Mouse (Mus musculus): ENCODE measurements at regions not wholly inside any gene's neighbourhood (a gene's known extent, or its start where the extent isn't known, plus 50 kb on each side); places are given as distances from the start of the nearest gene placed in this dataset.

- no peak overlapping the region for H3K27ac ChIP-seq
- no peak for ATAC-seq (ENCODE audit: low FRiP score)
- H3K9ac ChIP-seq = no peak overlapping the region
- H3K27me3 ChIP-seq = no peaks in the 10 kb centered on the region
- no peak overlapping the region for H3K4me2 ChIP-seq
- no peak overlapping the region for H3K4me3 ChIP-seq (replicated peaks)
- H3K36me3 ChIP-seq (replicated peaks) = no peaks in the 10 kb centered on the region
- H3K4me1 ChIP-seq = peaks cover 12% of the 10 kb centered on the region; the same call in 1 of the 2 replicates
- WGBS = 95% methylated on average over 6 of the region's 6 CpGs
- no peaks in the 10 kb centered on the region for H3K9me3 ChIP-seq
Measured at GRCm38 (mm10) chr16:93213618-93214017, 387.7 kb upstream of the Runx1 start.

- H3K27ac ChIP-seq = no peak overlapping the region
- H3K27me3 ChIP-seq = no peaks in the 10 kb centered on the region
- no peak overlapping the region for H3K9ac ChIP-seq
- H3K4me2 ChIP-seq = no peak overlapping the region
- WGBS = 89% methylated on average over 3 of the region's 3 CpGs
- no peaks in the 10 kb centered on the region for H3K36me3 ChIP-seq (replicated peaks)
- no peaks in the 10 kb centered on the region for H3K9me3 ChIP-seq
- H3K4me3 ChIP-seq (replicated peaks) = no peak overlapping the region
- no peaks in the 10 kb centered on the region for H3K4me1 ChIP-seq
- no peak for ATAC-seq (ENCODE audit: low FRiP score)
Measured at GRCm38 (mm10) chr16:93207675-93208074, 381.7 kb upstream of the Runx1 start.

GRCm38 (mm10) chr16:93207217-93207616, 381.3 kb upstream of the Runx1 start:
- Histone ChIP-seq H3K4me1 (no peaks in the 10 kb centered on the region), H3K36me3 (replicated peaks) (no peaks in the 10 kb centered on the region), H3K9me3 (no peaks in the 10 kb centered on the region), H3K9ac (no peak overlapping the region), H3K4me3 (replicated peaks) (no peak overlapping the region), H3K27ac (no peak overlapping the region), H3K4me2 (no peak overlapping the region), H3K27me3 (no peaks in the 10 kb centered on the region)
- ATAC-seq (ENCODE audit: low FRiP score) = no peak
- WGBS = 99% methylated on average over 5 of the region's 5 CpGs

- Histone ChIP-seq H3K36me3 (replicated peaks) (no peaks in the 10 kb centered on the region), H3K4me3 (replicated peaks) (no peak overlapping the region), H3K9ac (no peak overlapping the region), H3K27me3 (no peaks in the 10 kb centered on the region), H3K27ac (no peak overlapping the region), H3K9me3 (no peaks in the 10 kb centered on the region), H3K4me1 (no peaks in the 10 kb centered on the region), H3K4me2 (no peak overlapping the region)
- no peak for ATAC-seq (ENCODE audit: low FRiP score)
- 84% methylated on average over 4 of the region's 4 CpGs for WGBS
Measured at GRCm38 (mm10) chr16:93206325-93206724, 380.4 kb upstream of the Runx1 start.

GRCm38 (mm10) chr16:93204601-93205000, 378.7 kb upstream of the Runx1 start:
- Histone ChIP-seq H3K9ac (no peak overlapping the region), H3K4me1 (no peaks in the 10 kb centered on the region), H3K4me2 (no peak overlapping the region), H3K9me3 (no peaks in the 10 kb centered on the region), H3K4me3 (replicated peaks) (no peak overlapping the region), H3K27me3 (no peaks in the 10 kb centered on the region), H3K27ac (no peak overlapping the region), H3K36me3 (replicated peaks) (no peaks in the 10 kb centered on the region)
- WGBS = 84% methylated on average over 4 of the region's 4 CpGs
- ATAC-seq (ENCODE audit: low FRiP score) = no peak

- no peaks in the 10 kb centered on the region for H3K9me3 ChIP-seq
- ATAC-seq (ENCODE audit: low FRiP score) = no peak
- H3K4me1 ChIP-seq = no peaks in the 10 kb centered on the region
- H3K36me3 ChIP-seq (replicated peaks) = no peaks in the 10 kb centered on the region
- no peak overlapping the region for H3K9ac ChIP-seq
- H3K27ac ChIP-seq = no peak overlapping the region
- no peak overlapping the region for H3K4me2 ChIP-seq
- H3K27me3 ChIP-seq = no peaks in the 10 kb centered on the region
- no peak overlapping the region for H3K4me3 ChIP-seq (replicated peaks)
Measured at GRCm38 (mm10) chr16:93202591-93202990, 376.6 kb upstream of the Runx1 start.

GRCm38 (mm10) chr16:93197300-93197699, 371.4 kb upstream of the Runx1 start:
- Histone ChIP-seq H3K27me3 (no peaks in the 10 kb centered on the region), H3K36me3 (replicated peaks) (no peaks in the 10 kb centered on the region), H3K27ac (no peak overlapping the region), H3K4me2 (no peak overlapping the region), H3K4me1 (no peaks in the 10 kb centered on the region), H3K4me3 (replicated peaks) (no peak overlapping the region), H3K9me3 (no peaks in the 10 kb centered on the region), H3K9ac (no peak overlapping the region)
- no peak for ATAC-seq (ENCODE audit: low FRiP score)
- 91% methylated on average over 8 of the region's 8 CpGs for WGBS

- no peak overlapping the region for H3K27ac ChIP-seq
- no peak for ATAC-seq (ENCODE audit: low FRiP score)
- no peaks in the 10 kb centered on the region for H3K9me3 ChIP-seq
- H3K4me1 ChIP-seq = no peaks in the 10 kb centered on the region
- H3K4me3 ChIP-seq (replicated peaks) = no peak overlapping the region
- no peaks in the 10 kb centered on the region for H3K36me3 ChIP-seq (replicated peaks)
- H3K27me3 ChIP-seq = no peaks in the 10 kb centered on the region
- WGBS = 68% methylated on average over 7 of the region's 7 CpGs
- H3K9ac ChIP-seq = no peak overlapping the region
- H3K4me2 ChIP-seq = no peak overlapping the region
Measured at GRCm38 (mm10) chr16:93193921-93194481, 368.1 kb upstream of the Runx1 start.

- no peak overlapping the region for H3K9ac ChIP-seq
- H3K36me3 ChIP-seq (replicated peaks) = no peaks in the 10 kb centered on the region
- H3K27ac ChIP-seq = no peak overlapping the region
- H3K27me3 ChIP-seq = no peaks in the 10 kb centered on the region
- H3K9me3 ChIP-seq = no peaks in the 10 kb centered on the region
- ATAC-seq (ENCODE audit: low FRiP score) = no peak
- no peak overlapping the region for H3K4me3 ChIP-seq (replicated peaks)
- H3K4me1 ChIP-seq = no peaks in the 10 kb centered on the region
- WGBS = 90% methylated on average over 6 of the region's 6 CpGs
- H3K4me2 ChIP-seq = no peak overlapping the region
Measured at GRCm38 (mm10) chr16:93193263-93193662, 367.3 kb upstream of the Runx1 start.

- 90% methylated on average over 9 of the region's 9 CpGs for whole genome bisulfite sequencing
- Histone ChIP-seq H3K27me3 (no peaks in the 10 kb centered on the region), H3K9me3 (no peaks in the 10 kb centered on the region), H3K4me3 (replicated peaks) (no peak overlapping the region), H3K4me1 (no peaks in the 10 kb centered on the region), H3K27ac (no peak overlapping the region), H3K36me3 (replicated peaks) (no peaks in the 10 kb centered on the region), H3K9ac (no peak overlapping the region), H3K4me2 (no peak overlapping the region)
- no peak for ATAC-seq (ENCODE audit: low FRiP score)
Measured at GRCm38 (mm10) chr16:93192651-93193173, 366.8 kb upstream of the Runx1 start.

GRCm38 (mm10) chr16:93191174-93191573, 365.2 kb upstream of the Runx1 start:
- no peak for ATAC-seq (ENCODE audit: low FRiP score)
- Histone ChIP-seq H3K4me2 (no peak overlapping the region), H3K9ac (no peak overlapping the region), H3K4me3 (replicated peaks) (no peak overlapping the region), H3K27me3 (no peaks in the 10 kb centered on the region), H3K36me3 (replicated peaks) (no peaks in the 10 kb centered on the region), H3K4me1 (no peaks in the 10 kb centered on the region), H3K9me3 (no peaks in the 10 kb centered on the region), H3K27ac (no peak overlapping the region)
- WGBS = 88% methylated on average over 5 of the region's 5 CpGs

- H3K9ac ChIP-seq = no peak overlapping the region
- H3K36me3 ChIP-seq (replicated peaks) = no peaks in the 10 kb centered on the region
- H3K4me1 ChIP-seq = no peaks in the 10 kb centered on the region
- ATAC-seq (ENCODE audit: low FRiP score) = no peak
- H3K4me2 ChIP-seq = no peak overlapping the region
- WGBS = 86% methylated on average over 3 of the region's 3 CpGs
- H3K27ac ChIP-seq = no peak overlapping the region
- no peaks in the 10 kb centered on the region for H3K9me3 ChIP-seq
- no peaks in the 10 kb centered on the region for H3K27me3 ChIP-seq
- no peak overlapping the region for H3K4me3 ChIP-seq (replicated peaks)
Measured at GRCm38 (mm10) chr16:93190301-93190700, 364.4 kb upstream of the Runx1 start.

GRCm38 (mm10) chr16:93189875-93190274, 363.9 kb upstream of the Runx1 start:
- no peaks in the 10 kb centered on the region for H3K36me3 ChIP-seq (replicated peaks)
- ATAC-seq (ENCODE audit: low FRiP score) = no peak
- no peaks in the 10 kb centered on the region for H3K9me3 ChIP-seq
- no peak overlapping the region for H3K4me3 ChIP-seq (replicated peaks)
- WGBS = 81% methylated on average over 3 of the region's 3 CpGs
- no peak overlapping the region for H3K9ac ChIP-seq
- no peak overlapping the region for H3K27ac ChIP-seq
- H3K4me2 ChIP-seq = no peak overlapping the region
- no peaks in the 10 kb centered on the region for H3K27me3 ChIP-seq
- no peaks in the 10 kb centered on the region for H3K4me1 ChIP-seq
